Mouse (Mus musculus): ENCODE measurements around the gene 1700125H20Rik.

DNA sequence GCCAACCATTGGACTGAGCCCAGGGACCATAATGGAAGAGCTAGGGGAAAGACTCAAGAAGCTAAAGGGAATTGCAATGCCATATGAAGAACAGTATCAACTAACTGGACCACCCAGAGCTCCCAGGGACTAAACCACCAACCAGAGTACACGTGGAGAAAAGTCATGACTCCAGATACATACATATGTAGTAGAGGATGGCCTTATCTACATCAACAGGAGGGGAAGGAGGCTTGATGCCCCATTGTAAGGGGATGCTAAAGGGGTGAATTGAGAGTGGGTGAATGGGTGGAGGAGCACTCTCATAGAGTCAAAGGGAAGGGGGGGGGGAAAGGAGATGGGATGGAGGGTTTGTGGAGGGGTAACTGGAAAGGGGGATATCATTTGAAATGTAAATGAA lies 48.1 kb upstream of the 1700125H20Rik start:
- TF ChIP-seq ZC3H11A (IDR thresholded peaks at IDR 0.05; ENCODE audit: borderline replicate concordance, low read depth, low read length): no peak
- no peak for TF ChIP-seq MAFK (IDR thresholded peaks at IDR 0.05; ENCODE audit: insufficient read depth, low read depth, low read length)
- TF ChIP-seq CHD2 (IDR thresholded peaks at IDR 0.05; ENCODE audit: low read depth, low read length): no peak
- no peak for TF ChIP-seq ZNF384 (IDR thresholded peaks at IDR 0.05; ENCODE audit: low read depth, low read length)

Data from ES-E14 (cell line).